Mouse (Mus musculus) urinary bladder, postnatal 0 days (tissue): ENCODE measurements around the gene Kat14. TPM values are rescaled to one million over a fixed set of nuclear protein-coding genes. Genes with fewer than 3 reads are reported as not detected.

Experiments used
- polyA plus RNA-seq: library from polyadenylated mRNA; unstranded; fragments of >200 nt; fragmentation: Nextera tagmentation; extraction: Ambion mirVana; gene quantifications from 2 replicates; pipeline ENCODE4 v1.2.1, GENCODE M21; 2015

The Kat14 gene
- 20.1 and 21.0 TPM in 2 replicates for polyA plus RNA-seq

DNA sequence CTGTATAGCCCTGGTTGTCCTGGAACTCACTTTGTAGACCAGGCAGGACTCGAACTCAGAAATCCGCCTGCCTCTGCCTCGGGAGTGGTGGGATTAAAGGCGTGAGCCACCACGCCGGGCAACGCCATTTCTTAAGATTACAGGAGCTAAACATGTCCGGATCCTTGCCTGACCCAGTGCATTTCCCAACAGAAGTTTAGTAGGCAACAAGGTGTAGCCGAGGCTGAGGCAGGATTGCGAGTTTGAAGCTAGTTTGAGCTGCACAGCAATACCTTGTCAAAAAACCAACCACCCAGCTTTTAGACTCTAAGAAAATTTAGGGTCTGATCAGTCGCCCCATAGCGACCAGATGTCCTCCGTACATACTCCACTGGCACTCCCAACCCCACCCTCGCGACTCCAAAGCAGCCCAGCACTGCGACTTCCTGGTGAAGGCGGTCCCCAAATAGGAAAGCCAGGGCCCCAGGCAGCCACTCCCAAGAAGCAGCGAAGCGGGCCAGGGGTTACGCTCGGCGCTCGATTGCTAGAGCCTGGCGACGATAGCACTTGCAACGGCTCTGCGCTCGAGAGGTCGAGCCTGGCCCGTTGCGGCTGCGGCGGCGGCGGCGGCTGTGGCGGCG lies at the start of gene Kat14, which contains the start of gene Pet117:
TSS of gene Kat14 (plus strand) at position 584 of the 620 bp plus-strand sequence.
TSS of gene Pet117 (plus strand) at position 597 of the 620 bp plus-strand sequence.

DNA sequence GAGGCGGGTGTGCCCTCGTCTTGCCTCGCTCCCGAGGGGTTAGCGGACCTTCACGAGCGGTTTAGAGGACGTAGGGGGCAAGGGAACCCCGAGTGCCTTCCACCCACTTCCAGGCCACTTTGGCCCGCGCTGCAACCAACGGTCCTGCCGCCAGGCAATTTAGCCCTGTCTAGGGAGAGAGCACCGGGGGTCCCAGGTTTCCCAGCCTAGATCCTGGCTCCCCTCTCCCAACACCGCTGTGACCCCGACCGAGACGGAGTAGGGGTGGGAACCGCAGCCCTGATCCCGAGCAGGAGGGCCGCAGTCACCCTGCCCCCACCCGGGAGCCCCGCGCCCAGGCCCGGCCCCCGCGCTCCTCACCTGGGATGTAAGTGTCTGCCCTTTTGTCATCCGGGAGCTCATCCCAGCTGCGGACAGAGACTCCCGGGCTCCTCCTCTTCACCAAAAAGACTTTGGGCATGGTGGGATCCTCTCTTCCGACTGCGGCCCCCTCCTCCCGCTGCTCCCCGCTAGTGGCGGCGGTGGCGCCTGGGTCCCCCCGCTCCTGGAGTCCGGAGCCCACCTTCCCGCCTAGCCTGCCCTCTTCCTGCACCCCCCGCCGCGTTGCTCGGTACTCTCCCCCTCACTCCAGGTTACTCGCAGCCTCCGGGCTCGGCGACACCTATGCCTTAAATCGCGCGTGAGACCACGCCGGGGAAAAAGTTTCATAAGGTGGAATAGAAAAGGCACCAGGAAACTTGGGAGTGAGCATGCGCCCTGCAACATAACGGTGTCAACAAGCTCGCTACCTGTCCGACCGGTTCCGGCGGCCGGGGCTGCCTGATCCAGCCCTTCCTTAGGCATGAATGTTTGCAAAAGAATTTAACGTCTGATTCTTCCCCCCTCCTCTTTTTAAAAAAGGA lies 37.1 kb upstream of the Kat14 start, which contains the start of gene Ovol2:
TSS of gene Ovol2 (minus strand) at position 746 of the 902 bp plus-strand sequence.

Other genes with a start within 250 kb of the Kat14 start
- gene Mgme1, start 98.3 kb upstream of the Kat14 start, polyA plus RNA-seq = 8.4 and 8.5 TPM in 2 replicates
- gene Snx5, start 98.1 kb upstream of the Kat14 start, polyA plus RNA-seq = 48.6 and 59.6 TPM in 2 replicates
- gene Ovol2, start 36.8 kb upstream of the Kat14 start, polyA plus RNA-seq = 1.6 and 1.8 TPM in 2 replicates
- gene Pet117, start within 50 bp of the Kat14 start, polyA plus RNA-seq = 1.6 and 3.1 TPM in 2 replicates
- 0.47 and 0.89 TPM in 2 replicates for gene Dzank1, start 158.4 kb downstream of the Kat14 start, polyA plus RNA-seq
- 10.5 and 12.5 TPM in 2 replicates for gene Polr3f, start 158.7 kb downstream of the Kat14 start, polyA plus RNA-seq
- gene Rbbp9, start 181.9 kb downstream of the Kat14 start, polyA plus RNA-seq = 25.9 and 26.3 TPM in 2 replicates
- 49.1 and 56.0 TPM in 2 replicates for gene Sec23b, start 187.2 kb downstream of the Kat14 start, polyA plus RNA-seq
- gene Smim26, start 225.1 kb downstream of the Kat14 start, polyA plus RNA-seq = 43.2 and 48.1 TPM in 2 replicates
- 30.5 and 31.3 TPM in 2 replicates for gene Dtd1, start 230.9 kb downstream of the Kat14 start, polyA plus RNA-seq